8 mouse cellular contexts compared by ENCODE assay signal in genomic region chr13:115101355-115102191, GRCm38 (mm10). TPM values are rescaled to one million over a fixed set of nuclear protein-coding genes. Genes with fewer than 3 reads are reported as not detected.
DNase-seq lines count a peak whose midpoint lies in the region; ATAC-seq and TF ChIP-seq lines count a peak whose summit lies in the region.

Gene Gm49395 (minus strand): TSS chr13:115101921.
Gene Itga1 (minus strand): TSS chr13:115101964.

- TF ChIP-seq CTCF in spleen, adult 2 months (IDR thresholded peaks at IDR 0.05; ENCODE audit: extremely low read depth, insufficient read depth, insufficient read length, insufficient replicate concordance) = no peak

- peak in 1 of 2 experiments; percentile 31 for DNase-seq in spleen, adult 2 months (ENCODE audit: low read depth in 1 of 2, low spot score in 2 of 2)
- DNase-seq in spleen, postnatal 14 days (ENCODE audit: low spot score in 2 of 2) = no peak
- peak; percentile 67 for DNase-seq in liver, embryonic 11.5 days (ENCODE audit: low spot score)
- peak; percentile 20 to 21 for DNase-seq in monocyte, adult 2 months (ENCODE audit: low read depth in 1 of 2, low spot score in 2 of 2)

- peak within 1 kb of the TSS; percentile 93 for H3K9ac ChIP-seq in heart, embryonic 11.5 days (ENCODE audit: low read depth, low read length)
- peak within 1 kb of the TSS; percentile 66 for H3K9ac ChIP-seq in kidney, embryonic 14.5 days (ENCODE audit: low read depth, low read length)
- peak within 1 kb of the TSS; percentile 46 for H3K9ac ChIP-seq in liver, embryonic 11.5 days (ENCODE audit: low read depth, low read length)
- peak within 1 kb of the TSS; percentile 42 for H3K9ac ChIP-seq in stomach, embryonic 15.5 days

- no peaks in the 10 kb centered on the region for H3K36me3 ChIP-seq in spleen, adult 2 months (ENCODE audit: control insufficient read depth, insufficient read depth, low read length)
- H3K36me3 ChIP-seq in erythroblast, embryonic 14.5 days (ENCODE audit: control insufficient read depth) = no peaks in the 10 kb centered on the region
- no peaks in the 10 kb centered on the region for H3K36me3 ChIP-seq in heart, embryonic 11.5 days (ENCODE audit: control insufficient read depth, insufficient read depth, low read length)
- H3K36me3 ChIP-seq in kidney, embryonic 14.5 days (ENCODE audit: control insufficient read depth, insufficient read depth, low read length) = no peaks in the 10 kb centered on the region
- H3K36me3 ChIP-seq in liver, embryonic 11.5 days (ENCODE audit: control insufficient read depth, insufficient read depth, low read length) = no peaks in the 10 kb centered on the region
- H3K36me3 ChIP-seq in stomach, embryonic 15.5 days = no peaks in the 10 kb centered on the region

- H3K27me3 ChIP-seq in spleen, adult 2 months (ENCODE audit: control insufficient read depth, insufficient read depth, low read length) = peaks cover 4% of the 10 kb centered on the region
- H3K27me3 ChIP-seq in erythroblast, embryonic 14.5 days (ENCODE audit: control insufficient read depth) = peaks cover 59% of the 10 kb centered on the region
- H3K27me3 ChIP-seq in heart, embryonic 11.5 days (ENCODE audit: control insufficient read depth, insufficient read depth, low read length) = no peaks in the 10 kb centered on the region
- H3K27me3 ChIP-seq in kidney, embryonic 14.5 days (ENCODE audit: control insufficient read depth, insufficient read depth, low read length) = no peaks in the 10 kb centered on the region
- H3K27me3 ChIP-seq in liver, embryonic 11.5 days (replicated peaks; ENCODE audit: control insufficient read depth, insufficient read depth, low read length) = peaks cover 19% of the 10 kb centered on the region
- H3K27me3 ChIP-seq in stomach, embryonic 15.5 days (replicated peaks) = no peaks in the 10 kb centered on the region

- H3K4me1 ChIP-seq in spleen, adult 2 months (ENCODE audit: control insufficient read depth, insufficient read depth, insufficient read length) = peaks cover 2% of the 10 kb centered on the region; the same call in 1 of the 2 replicates
- peaks cover 8% of the 10 kb centered on the region for H3K4me1 ChIP-seq in erythroblast, embryonic 14.5 days (ENCODE audit: control insufficient read depth)
- H3K4me1 ChIP-seq in heart, embryonic 11.5 days (ENCODE audit: control insufficient read depth, insufficient read depth, low read length) = peaks cover 5% of the 10 kb centered on the region; the same call in 1 of the 2 replicates
- H3K4me1 ChIP-seq in kidney, embryonic 14.5 days (ENCODE audit: control insufficient read depth, insufficient read depth, low read length) = 0 out of 2 replicates have a peak, but pooled peaks cover 3% of the 10 kb centered on the region
- H3K4me1 ChIP-seq in liver, embryonic 11.5 days (replicated peaks; ENCODE audit: control insufficient read depth, insufficient read depth, low read length) = no peaks in the 10 kb centered on the region
- H3K4me1 ChIP-seq in stomach, embryonic 15.5 days = no peaks in the 10 kb centered on the region

- 3% methylated on average over 39 of the region's 39 CpGs for WGBS in spleen, adult 2 months
- under 1% methylated on average over 39 of the region's 39 CpGs for WGBS in heart, embryonic 11.5 days (ENCODE audit: insufficient replicate concordance)
- under 1% methylated on average over 39 of the region's 39 CpGs for WGBS in kidney, embryonic 14.5 days
- 1% methylated on average over 39 of the region's 39 CpGs for WGBS in liver, embryonic 11.5 days
- under 1% methylated on average over 39 of the region's 39 CpGs for WGBS in stomach, embryonic 15.5 days

- peak within 1 kb of the TSS; percentile 48 for H3K4me3 ChIP-seq in spleen, adult 2 months (ENCODE audit: extremely low read depth, insufficient read depth, insufficient read length)
- H3K4me3 ChIP-seq in erythroblast, embryonic 14.5 days (replicated peaks) = peak within 1 kb of the TSS; percentile 42
- H3K4me3 ChIP-seq in heart, embryonic 11.5 days (ENCODE audit: low read depth, low read length) = peak within 1 kb of the TSS; percentile 69
- peak within 1 kb of the TSS; percentile 64 for H3K4me3 ChIP-seq in kidney, embryonic 14.5 days (ENCODE audit: low read length)
- peak within 1 kb of the TSS; percentile 48 for H3K4me3 ChIP-seq in liver, embryonic 11.5 days (ENCODE audit: low read depth, low read length)
- H3K4me3 ChIP-seq in stomach, embryonic 15.5 days (replicated peaks) = peak within 1 kb of the TSS; percentile 62

- peak; percentile 84 for ATAC-seq in heart, embryonic 11.5 days (replicated peaks; ENCODE audit: insufficient number of reproducible peaks, low FRiP score, low TSS enrichment)
- peak; percentile 92 for ATAC-seq in kidney, embryonic 14.5 days (ENCODE audit: low FRiP score, low TSS enrichment)
- ATAC-seq in liver, embryonic 11.5 days (replicated peaks; ENCODE audit: low FRiP score) = peak; percentile 78
- ATAC-seq in stomach, embryonic 15.5 days (ENCODE audit: insufficient read depth, low FRiP score, low read depth) = peak; percentile 88

- peak within 1 kb of the TSS; percentile 62 for H3K4me2 ChIP-seq in heart, embryonic 11.5 days
- H3K4me2 ChIP-seq in kidney, embryonic 14.5 days (replicated peaks; ENCODE audit: low read depth, low read length) = peak within 1 kb of the TSS; percentile 73
- peak within 1 kb of the TSS; percentile 80 for H3K4me2 ChIP-seq in liver, embryonic 11.5 days
- peak within 1 kb of the TSS; percentile 85 for H3K4me2 ChIP-seq in stomach, embryonic 15.5 days

- H3K9me3 ChIP-seq in erythroblast, embryonic 14.5 days (ENCODE audit: control insufficient read depth, low read length) = no peaks in the 10 kb centered on the region; the same call in 1 of the 2 replicates
- no peaks in the 10 kb centered on the region for H3K9me3 ChIP-seq in heart, embryonic 11.5 days (replicated peaks; ENCODE audit: control insufficient read depth, low read length)
- no peaks in the 10 kb centered on the region for H3K9me3 ChIP-seq in kidney, embryonic 14.5 days (ENCODE audit: control insufficient read depth, low read length)
- H3K9me3 ChIP-seq in liver, embryonic 11.5 days (ENCODE audit: control insufficient read depth, low read length) = no peaks in the 10 kb centered on the region
- no peaks in the 10 kb centered on the region for H3K9me3 ChIP-seq in stomach, embryonic 15.5 days

- H3K27ac ChIP-seq in spleen, adult 2 months (ENCODE audit: insufficient read depth, low read length) = peak within 1 kb of the TSS; percentile 56
- peak within 1 kb of the TSS; percentile 89 for H3K27ac ChIP-seq in heart, embryonic 11.5 days (ENCODE audit: low read depth, low read length)
- H3K27ac ChIP-seq in kidney, embryonic 14.5 days (ENCODE audit: low read depth, low read length) = peak within 1 kb of the TSS; percentile 83
- peak within 1 kb of the TSS; percentile 19; the same call in 1 of the 2 replicates for H3K27ac ChIP-seq in liver, embryonic 11.5 days (ENCODE audit: low read depth, low read length)
- peak within 1 kb of the TSS; percentile 92 for H3K27ac ChIP-seq in stomach, embryonic 15.5 days

- no peak for TF ChIP-seq POLR2A in spleen, adult 2 months (IDR thresholded peaks at IDR 0.05; ENCODE audit: low read depth, low read length)

RNA-seq across cellular contexts. Expression of gene Gm49395, which starts in this region (rescaled TPM):
- polyA plus RNA-seq in spleen, adult 2 months (2012; rRNA removed) = 3.4 and 4.5 TPM in 2 replicates
- polyA plus RNA-seq in erythroblast, embryonic 14.5 days (2012) = 1.1 and 1.2 TPM in 2 replicates
- 8.3 and 11.1 TPM in 2 replicates for polyA plus RNA-seq in heart, embryonic 11.5 days (2014; fragmentation: Nextera tagmentation; extraction: Ambion mirVana)
- 5.7 and 9.3 TPM in 2 replicates for polyA plus RNA-seq in kidney, embryonic 14.5 days (2014; fragmentation: Nextera tagmentation; extraction: Ambion mirVana)
- polyA plus RNA-seq in liver, embryonic 11.5 days (2014; fragmentation: Nextera tagmentation; extraction: Ambion mirVana) = 2.0 and 3.7 TPM in 2 replicates
- 7.1 and 7.3 TPM in 2 replicates for polyA plus RNA-seq in stomach, embryonic 15.5 days (2015; fragmentation: Nextera tagmentation; extraction: Ambion mirVana)

RNA-seq across cellular contexts. Expression of gene Itga1, which starts in this region (rescaled TPM):
- 4.5 and 5.1 TPM in 2 replicates for polyA plus RNA-seq in spleen, adult 2 months (2012; rRNA removed)
- not detected in 2 replicates for polyA plus RNA-seq in erythroblast, embryonic 14.5 days (2012)
- 31.0 and 31.4 TPM in 2 replicates for polyA plus RNA-seq in heart, embryonic 11.5 days (2014; fragmentation: Nextera tagmentation; extraction: Ambion mirVana)
- polyA plus RNA-seq in kidney, embryonic 14.5 days (2014; fragmentation: Nextera tagmentation; extraction: Ambion mirVana) = 10.0 and 21.0 TPM in 2 replicates
- 3.9 and 4.3 TPM in 2 replicates for polyA plus RNA-seq in liver, embryonic 11.5 days (2014; fragmentation: Nextera tagmentation; extraction: Ambion mirVana)
- 23.8 and 25.6 TPM in 2 replicates for polyA plus RNA-seq in stomach, embryonic 15.5 days (2015; fragmentation: Nextera tagmentation; extraction: Ambion mirVana)

Comparison
In these comparisons a context has a peak if more than half of its experiments do, and no peak if none do; other contexts are left out.
1. DNase-seq: peak in liver, embryonic 11.5 days (single experiment) and monocyte, adult 2 months (2 of 2); none in spleen, postnatal 14 days (0 of 2).
2. H3K27ac ChIP-seq: peak in every context shown above with its lines; median percentile 92 in stomach, embryonic 15.5 days; 89 in heart, embryonic 11.5 days; 83 in kidney, embryonic 14.5 days; 56 in spleen, adult 2 months; 19 in liver, embryonic 11.5 days.
3. H3K9ac ChIP-seq: peak in every context shown above with its lines; median percentile 93 in heart, embryonic 11.5 days; 66 in kidney, embryonic 14.5 days; 46 in liver, embryonic 11.5 days; 42 in stomach, embryonic 15.5 days.
4. Peak in every context shown above with its lines, with median percentiles within 50 percentile points of each other: H3K4me3 ChIP-seq, ATAC-seq and H3K4me2 ChIP-seq.